Mouse (Mus musculus): ENCODE measurements around the gene Cmtm6.

DNA sequence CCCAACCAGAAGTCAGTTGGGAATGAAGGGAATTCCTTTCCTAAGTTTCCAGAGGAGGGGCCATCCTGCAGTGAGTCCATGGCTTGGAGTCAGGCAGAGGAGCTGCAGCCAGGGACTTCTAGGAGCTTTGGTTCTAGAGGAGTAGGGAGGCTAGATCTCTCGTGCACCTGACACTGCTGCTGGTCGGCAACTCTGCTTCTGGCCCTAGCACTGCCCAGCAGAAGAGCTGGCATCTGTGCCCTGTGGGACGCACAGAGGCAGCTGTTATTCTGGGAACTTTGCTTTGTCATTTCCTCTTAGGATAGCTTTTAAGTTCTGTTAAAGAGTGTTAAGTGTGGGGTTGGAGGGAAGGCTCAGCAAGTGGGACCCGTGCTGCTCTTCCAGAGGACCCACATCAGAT, 14.7 kb downstream of the Cmtm6 start:
- TF ChIP-seq CTCF (IDR thresholded peaks at IDR 0.05; ENCODE audit: extremely low read depth, insufficient read depth, insufficient read length, insufficient replicate concordance) (no peak), POLR2A (IDR thresholded peaks at IDR 0.05; ENCODE audit: low read depth, low read length) (no peak)
